Mouse (Mus musculus): Measurements from ENCODE around the gene Xpot.

DNA sequence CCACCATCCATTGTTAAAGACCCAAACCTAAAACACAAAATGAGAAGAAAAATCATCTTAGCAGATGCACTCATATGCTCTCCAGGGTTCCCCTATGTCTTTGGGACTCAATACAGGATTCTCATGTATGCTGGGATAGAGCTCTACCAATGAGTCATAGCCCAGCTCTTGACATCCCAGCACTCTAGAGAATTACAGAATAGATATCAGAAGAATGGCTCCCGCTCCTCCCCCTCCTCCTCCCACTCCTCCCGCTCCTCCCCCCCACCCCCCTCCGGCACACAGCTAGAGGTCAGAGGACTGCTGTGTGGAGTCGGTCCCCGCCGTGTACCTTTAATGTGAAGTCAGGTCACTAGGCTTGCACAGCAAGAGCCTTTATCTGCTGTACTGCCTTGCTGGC lies 79.0 kb downstream of the Xpot start:
- TF ChIP-seq CTCF (IDR thresholded peaks at IDR 0.05; ENCODE audit: control insufficient read depth, insufficient read depth, low read length) = no peak
- no peak for TF ChIP-seq POLR2A (IDR thresholded peaks at IDR 0.05; ENCODE audit: borderline replicate concordance, control insufficient read depth, low read depth, low read length)

Data from bone marrow, adult 2 months (tissue).